Mouse (Mus musculus): ENCODE measurements around the gene Dhx58. TPM values are rescaled to one million over a fixed set of nuclear protein-coding genes. Genes with fewer than 3 reads are reported as not detected.

The Dhx58 gene
- polyA plus RNA-seq, 1 experiment from 2014 or later, result 1.3 TPM

DNA sequence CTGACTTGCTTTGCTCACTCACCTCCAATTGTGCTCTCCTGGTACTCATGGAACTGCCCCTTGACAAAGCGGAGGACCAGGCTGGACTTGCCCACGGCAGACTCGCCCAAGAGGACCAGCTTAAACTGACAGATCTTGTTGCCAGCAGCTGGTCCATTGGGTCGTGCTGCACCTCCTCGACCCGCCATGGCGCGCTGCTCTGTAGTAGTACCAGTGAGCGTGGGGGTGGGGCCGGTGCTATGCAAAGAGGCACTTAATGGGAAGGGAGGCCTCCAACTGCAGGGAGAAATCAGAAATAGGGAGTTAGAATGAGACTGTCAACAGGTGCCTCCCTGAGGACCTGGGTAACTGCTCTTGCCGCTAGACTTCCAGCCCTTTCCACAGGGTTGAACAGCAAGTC lies 15.8 kb upstream of the Dhx58 start:
- H3K36me3 ChIP-seq (ENCODE audit: control insufficient read depth, insufficient read depth, low read length), result peaks cover 16% of the 10 kb centered on the region
- no peak overlapping the region for H3K4me3 ChIP-seq (ENCODE audit: low read depth, low read length)
- H3K27ac ChIP-seq (ENCODE audit: low read depth, low read length), result no peak overlapping the region
- no peaks in the 10 kb centered on the region for H3K27me3 ChIP-seq (ENCODE audit: control insufficient read depth, insufficient read depth, low read length)
- WGBS (ENCODE audit: insufficient replicate concordance), result 86% methylated on average over 11 of the region's 11 CpGs
- no peaks in the 10 kb centered on the region for H3K9me3 ChIP-seq (replicated peaks; ENCODE audit: control insufficient read depth, low read length)
- no peak overlapping the region for H3K4me2 ChIP-seq
- H3K9ac ChIP-seq (ENCODE audit: low read depth, low read length), result no peak overlapping the region
- no peak for ATAC-seq (replicated peaks; ENCODE audit: insufficient number of reproducible peaks, low FRiP score, low TSS enrichment)
- peaks cover 37% of the 10 kb centered on the region for H3K4me1 ChIP-seq (ENCODE audit: control insufficient read depth, insufficient read depth, low read length)

DNA sequence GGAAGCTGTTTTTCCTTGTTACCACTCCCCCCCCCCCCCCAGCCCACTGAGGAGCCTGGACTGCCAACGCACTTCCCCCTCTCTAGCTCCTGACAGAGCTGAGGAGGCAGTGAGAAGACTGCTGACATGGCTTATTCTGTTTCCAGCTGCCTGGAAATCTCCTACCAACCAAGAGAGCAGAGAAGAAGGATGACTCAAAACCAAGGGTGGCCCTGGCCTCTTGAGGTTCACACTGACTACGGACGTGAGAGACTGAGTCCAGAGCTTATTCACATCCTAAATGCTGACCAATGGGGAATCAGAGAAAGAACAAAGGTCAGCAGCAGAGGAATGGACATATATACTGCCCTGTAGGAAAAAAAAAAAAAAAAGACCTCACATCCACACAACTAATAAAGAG lies 15.2 kb upstream of the Dhx58 start:
- WGBS (ENCODE audit: insufficient replicate concordance), result 81% methylated on average over 3 of the region's 3 CpGs
- Histone ChIP-seq H3K9me3 (replicated peaks; ENCODE audit: control insufficient read depth, low read length) (no peaks in the 10 kb centered on the region), H3K4me3 (ENCODE audit: low read depth, low read length) (no peak overlapping the region), H3K9ac (ENCODE audit: low read depth, low read length) (no peak overlapping the region), H3K27ac (ENCODE audit: low read depth, low read length) (no peak overlapping the region), H3K4me1 (ENCODE audit: control insufficient read depth, insufficient read depth, low read length) (peaks cover 40% of the 10 kb centered on the region), H3K36me3 (ENCODE audit: control insufficient read depth, insufficient read depth, low read length) (peaks cover 16% of the 10 kb centered on the region), H3K27me3 (ENCODE audit: control insufficient read depth, insufficient read depth, low read length) (no peaks in the 10 kb centered on the region), H3K4me2 (no peak overlapping the region)
- ATAC-seq (replicated peaks; ENCODE audit: insufficient number of reproducible peaks, low FRiP score, low TSS enrichment), result no peak

DNA sequence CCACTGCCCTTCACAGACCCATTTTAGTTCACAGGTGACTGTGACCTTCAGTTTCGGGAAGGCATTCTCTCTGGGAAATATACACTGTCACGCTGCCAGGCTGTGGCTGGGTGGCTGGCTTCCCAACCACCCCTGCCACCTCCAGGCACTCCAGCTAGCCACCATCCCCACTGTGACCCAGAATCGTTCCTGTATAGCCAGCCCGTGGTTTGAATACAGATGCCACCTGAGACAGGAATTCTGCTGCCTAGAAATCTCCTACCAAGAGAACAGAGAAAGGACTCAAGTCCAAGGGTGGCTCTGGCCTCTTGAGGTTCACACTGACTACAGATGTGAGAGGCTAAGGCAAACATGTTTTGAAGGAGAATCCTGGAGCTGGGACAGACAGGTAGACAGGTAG lies 14.8 kb upstream of the Dhx58 start:
- no peak for ATAC-seq (replicated peaks; ENCODE audit: insufficient number of reproducible peaks, low FRiP score, low TSS enrichment)

DNA sequence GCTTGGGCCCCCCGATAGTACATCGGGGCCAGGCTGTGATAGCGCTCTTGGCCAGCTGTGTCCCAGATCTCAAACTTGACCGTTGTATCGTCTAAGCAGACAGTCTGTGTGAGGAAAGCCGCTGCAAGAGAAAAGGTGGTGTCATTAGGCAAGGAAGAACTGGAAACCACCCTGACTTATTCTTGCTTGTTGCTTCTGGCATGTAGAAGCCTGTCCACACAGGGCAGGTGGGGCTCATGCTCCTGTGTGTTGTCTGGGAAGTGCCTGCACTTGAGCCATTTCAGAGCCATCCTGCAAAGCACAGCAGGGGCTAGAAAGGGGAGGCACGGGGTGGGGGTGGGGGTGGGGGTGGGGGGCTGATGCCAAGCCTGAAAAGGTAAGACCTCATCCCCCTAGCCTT lies 14.4 kb upstream of the Dhx58 start:
- Histone ChIP-seq H3K4me3 (ENCODE audit: low read depth, low read length) (no peak overlapping the region), H3K27me3 (ENCODE audit: control insufficient read depth, insufficient read depth, low read length) (no peaks in the 10 kb centered on the region), H3K4me2 (no peak overlapping the region), H3K4me1 (ENCODE audit: control insufficient read depth, insufficient read depth, low read length) (peaks cover 47% of the 10 kb centered on the region), H3K36me3 (ENCODE audit: control insufficient read depth, insufficient read depth, low read length) (peaks cover 16% of the 10 kb centered on the region), H3K9ac (ENCODE audit: low read depth, low read length) (no peak overlapping the region), H3K27ac (ENCODE audit: low read depth, low read length) (no peak overlapping the region), H3K9me3 (replicated peaks; ENCODE audit: control insufficient read depth, low read length) (no peaks in the 10 kb centered on the region)
- 86% methylated on average over 7 of the region's 7 CpGs for WGBS (ENCODE audit: insufficient replicate concordance)
- ATAC-seq (replicated peaks; ENCODE audit: insufficient number of reproducible peaks, low FRiP score, low TSS enrichment), result no peak

More for the DNA sequence above, 14.8 kb upstream of the Dhx58 start:
- no peaks in the 10 kb centered on the region for H3K9me3 ChIP-seq (replicated peaks; ENCODE audit: control insufficient read depth, low read length)
- no peak overlapping the region for H3K4me2 ChIP-seq
- peaks cover 16% of the 10 kb centered on the region for H3K36me3 ChIP-seq (ENCODE audit: control insufficient read depth, insufficient read depth, low read length)
- H3K4me1 ChIP-seq (ENCODE audit: control insufficient read depth, insufficient read depth, low read length), result peaks cover 45% of the 10 kb centered on the region
- H3K27ac ChIP-seq (ENCODE audit: low read depth, low read length), result no peak overlapping the region
- H3K27me3 ChIP-seq (ENCODE audit: control insufficient read depth, insufficient read depth, low read length), result no peaks in the 10 kb centered on the region
- H3K9ac ChIP-seq (ENCODE audit: low read depth, low read length), result no peak overlapping the region
- no peak overlapping the region for H3K4me3 ChIP-seq (ENCODE audit: low read depth, low read length)
- WGBS (ENCODE audit: insufficient replicate concordance), result 90% methylated on average over 4 of the region's 4 CpGs

DNA sequence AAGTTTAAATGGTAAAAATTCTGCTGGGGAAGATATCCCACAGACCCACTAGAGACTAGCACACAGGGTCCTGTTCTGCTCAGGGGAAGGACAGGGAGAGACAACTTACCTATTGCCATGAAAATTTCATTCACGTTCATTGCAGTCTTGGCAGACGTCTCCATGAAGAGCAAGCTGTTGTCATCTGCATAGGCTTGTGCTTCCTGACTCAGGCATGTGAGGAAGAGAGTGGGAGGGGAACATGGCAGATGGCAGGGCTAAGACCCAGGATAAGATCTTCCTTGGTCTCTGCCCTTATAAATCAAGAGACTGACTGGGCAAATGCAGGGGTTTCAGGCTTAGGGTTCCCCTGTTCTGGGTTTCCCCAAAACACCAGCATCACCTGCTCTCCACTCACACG lies 12.6 kb upstream of the Dhx58 start:
- no peaks in the 10 kb centered on the region for H3K9me3 ChIP-seq (replicated peaks; ENCODE audit: control insufficient read depth, low read length)
- H3K4me3 ChIP-seq (ENCODE audit: low read depth, low read length), result no peak overlapping the region
- H3K4me1 ChIP-seq (ENCODE audit: control insufficient read depth, insufficient read depth, low read length), result peaks cover 42% of the 10 kb centered on the region
- no peak overlapping the region for H3K27ac ChIP-seq (ENCODE audit: low read depth, low read length)
- H3K27me3 ChIP-seq (ENCODE audit: control insufficient read depth, insufficient read depth, low read length), result no peaks in the 10 kb centered on the region
- no peak for ATAC-seq (replicated peaks; ENCODE audit: insufficient number of reproducible peaks, low FRiP score, low TSS enrichment)
- H3K9ac ChIP-seq (ENCODE audit: low read depth, low read length), result no peak overlapping the region
- H3K36me3 ChIP-seq (ENCODE audit: control insufficient read depth, insufficient read depth, low read length), result peaks cover 16% of the 10 kb centered on the region
- 85% methylated on average over 3 of the region's 3 CpGs for WGBS (ENCODE audit: insufficient replicate concordance)
- no peak overlapping the region for H3K4me2 ChIP-seq

DNA sequence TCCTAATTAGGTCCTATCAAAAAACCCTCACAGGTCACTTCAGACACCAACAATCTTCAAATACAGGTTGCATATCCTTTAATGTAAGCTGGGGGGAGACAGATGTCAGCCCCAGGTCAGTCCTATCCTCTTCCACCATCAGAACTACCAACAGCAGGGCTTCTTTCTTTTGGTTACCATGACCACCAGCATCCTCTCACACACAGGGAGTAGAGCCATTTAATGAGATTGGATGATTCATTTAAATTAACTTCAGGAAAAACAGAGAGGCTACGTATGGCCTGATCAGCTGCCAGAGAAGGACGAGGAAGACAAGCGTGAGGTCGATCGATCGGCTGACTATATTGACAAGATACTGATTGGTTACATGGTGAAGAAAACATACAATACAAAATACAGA lies 10.9 kb upstream of the Dhx58 start:
- no peak for ATAC-seq (replicated peaks; ENCODE audit: insufficient number of reproducible peaks, low FRiP score, low TSS enrichment)
- H3K4me3 ChIP-seq (ENCODE audit: low read depth, low read length), result no peak overlapping the region
- WGBS (ENCODE audit: insufficient replicate concordance), result 91% methylated on average over 6 of the region's 6 CpGs
- H3K9ac ChIP-seq (ENCODE audit: low read depth, low read length), result no peak overlapping the region
- peaks cover 27% of the 10 kb centered on the region for H3K4me1 ChIP-seq (ENCODE audit: control insufficient read depth, insufficient read depth, low read length)
- H3K9me3 ChIP-seq (replicated peaks; ENCODE audit: control insufficient read depth, low read length), result no peaks in the 10 kb centered on the region
- H3K4me2 ChIP-seq, result no peak overlapping the region
- no peaks in the 10 kb centered on the region for H3K27me3 ChIP-seq (ENCODE audit: control insufficient read depth, insufficient read depth, low read length)
- H3K27ac ChIP-seq (ENCODE audit: low read depth, low read length), result no peak overlapping the region
- peaks cover 16% of the 10 kb centered on the region for H3K36me3 ChIP-seq (ENCODE audit: control insufficient read depth, insufficient read depth, low read length)

DNA sequence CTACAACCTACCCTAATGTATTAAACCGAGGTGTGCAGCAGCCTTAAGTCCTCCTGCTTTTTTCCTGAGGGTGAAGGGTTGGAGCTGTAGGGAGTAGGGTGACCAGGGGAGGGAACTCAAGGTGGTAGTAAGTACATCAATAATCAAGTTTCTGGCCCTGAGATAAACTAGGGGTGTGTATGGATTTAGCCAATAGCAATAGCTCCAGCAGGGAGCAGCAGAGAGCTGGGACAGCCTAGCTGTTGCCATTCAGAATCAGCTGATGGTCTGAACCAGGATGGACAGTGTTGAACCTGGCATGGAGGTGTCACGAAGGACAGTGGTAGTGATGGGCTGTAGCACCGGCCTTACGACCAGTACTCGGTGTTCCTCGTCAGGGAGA lies 10.5 kb upstream of the Dhx58 start:
- ATAC-seq (replicated peaks; ENCODE audit: insufficient number of reproducible peaks, low FRiP score, low TSS enrichment), result no peak; the same call in 1 of the 2 replicates
- Histone ChIP-seq H3K4me3 (ENCODE audit: low read depth, low read length) (peak overlapping the region; percentile 33), H3K27ac (ENCODE audit: low read depth, low read length) (peak overlapping the region; percentile 31), H3K36me3 (ENCODE audit: control insufficient read depth, insufficient read depth, low read length) (peaks cover 16% of the 10 kb centered on the region), H3K27me3 (ENCODE audit: control insufficient read depth, insufficient read depth, low read length) (no peaks in the 10 kb centered on the region), H3K9ac (ENCODE audit: low read depth, low read length) (peak overlapping the region; percentile 61), H3K4me2 (peak overlapping the region; percentile 67), H3K4me1 (ENCODE audit: control insufficient read depth, insufficient read depth, low read length) (peaks cover 23% of the 10 kb centered on the region), H3K9me3 (replicated peaks; ENCODE audit: control insufficient read depth, low read length) (no peaks in the 10 kb centered on the region)
- WGBS (ENCODE audit: insufficient replicate concordance), result 37% methylated on average over 6 of the region's 6 CpGs

DNA sequence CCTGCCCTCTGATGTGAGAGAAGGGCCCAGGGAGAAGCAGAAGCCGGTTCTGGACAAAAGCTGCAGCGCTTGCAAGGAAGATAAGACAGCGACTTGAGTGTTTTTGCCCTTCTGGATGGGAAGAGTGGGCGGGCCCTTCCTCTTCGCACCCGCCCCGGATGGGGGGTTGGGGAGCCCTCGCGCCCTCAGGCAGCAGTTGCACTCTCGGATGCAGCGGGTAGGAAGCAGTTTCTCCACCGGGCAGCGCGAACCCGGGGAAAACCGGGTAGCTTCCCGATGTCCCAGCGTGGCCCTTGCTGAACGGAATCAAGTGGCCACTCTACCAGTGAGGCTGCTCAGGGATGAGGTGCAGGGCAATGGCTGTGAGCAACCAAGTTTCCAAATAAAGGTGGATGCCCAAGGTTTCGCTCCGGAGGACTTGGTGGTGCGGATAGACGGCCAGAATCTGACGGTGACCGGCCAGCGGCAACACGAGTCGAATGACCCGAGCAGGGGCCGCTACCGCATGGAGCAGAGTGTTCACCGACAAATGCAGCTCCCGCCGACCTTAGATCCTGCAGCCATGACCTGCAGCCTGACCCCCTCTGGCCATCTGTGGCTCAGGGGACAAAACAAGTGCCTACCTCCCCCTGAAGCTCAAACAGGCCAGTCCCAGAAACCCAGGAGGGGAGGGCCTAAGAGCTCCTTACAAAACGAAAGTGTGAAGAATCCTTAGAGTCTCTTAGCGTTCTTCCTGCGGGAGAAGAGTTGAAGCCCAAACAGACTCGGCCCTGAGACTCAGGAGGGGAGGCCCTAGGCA lies 9.9 kb upstream of the Dhx58 start, which contains the start of gene Hspb9:
Gene Hspb9, plus strand, starts transcription at position 116 of the 799 bp plus-strand sequence.
- Histone ChIP-seq H3K9me3 (replicated peaks; ENCODE audit: control insufficient read depth, low read length) (no peaks in the 10 kb centered on the region), H3K4me3 (ENCODE audit: low read depth, low read length) (peak within 1 kb of the TSS; percentile 33), H3K4me2 (peak within 1 kb of the TSS; percentile 67), H3K27ac (ENCODE audit: low read depth, low read length) (peak within 1 kb of the TSS; percentile 31), H3K27me3 (ENCODE audit: control insufficient read depth, insufficient read depth, low read length) (no peaks in the 10 kb centered on the region), H3K4me1 (ENCODE audit: control insufficient read depth, insufficient read depth, low read length) (peaks cover 23% of the 10 kb centered on the region), H3K9ac (ENCODE audit: low read depth, low read length) (peak within 1 kb of the TSS; percentile 61), H3K36me3 (ENCODE audit: control insufficient read depth, insufficient read depth, low read length) (peaks cover 18% of the 10 kb centered on the region)
- 3% methylated on average over 38 of the region's 38 CpGs for WGBS (ENCODE audit: insufficient replicate concordance)
- 0 out of 2 replicates have a peak, but pooled peaks have one; percentile 16 for ATAC-seq (replicated peaks; ENCODE audit: insufficient number of reproducible peaks, low FRiP score, low TSS enrichment)

DNA sequence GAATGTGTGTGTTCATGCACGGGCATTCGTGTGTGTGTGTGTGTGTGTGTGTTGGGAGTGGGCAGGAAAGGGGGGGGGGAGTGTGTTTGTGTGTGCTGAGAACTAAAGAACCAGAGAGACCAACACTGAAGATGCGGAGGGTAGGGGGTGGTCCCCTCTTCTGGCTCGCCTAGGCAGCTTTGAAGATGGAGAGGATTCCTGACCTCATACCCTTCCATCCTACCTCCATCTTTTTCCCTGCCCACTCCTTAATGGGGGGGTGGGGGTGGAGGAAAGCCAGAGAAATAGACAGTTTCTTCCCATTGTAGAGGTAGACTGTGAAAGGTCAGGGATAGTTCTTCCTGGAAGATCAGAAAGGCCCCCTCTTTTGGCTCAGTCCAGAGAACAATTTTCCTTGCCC lies 9.1 kb upstream of the Dhx58 start:
- Histone ChIP-seq H3K9ac (ENCODE audit: low read depth, low read length) (no peak overlapping the region), H3K9me3 (replicated peaks; ENCODE audit: control insufficient read depth, low read length) (no peaks in the 10 kb centered on the region), H3K36me3 (ENCODE audit: control insufficient read depth, insufficient read depth, low read length) (peaks cover 19% of the 10 kb centered on the region), H3K4me1 (ENCODE audit: control insufficient read depth, insufficient read depth, low read length) (peaks cover 23% of the 10 kb centered on the region), H3K27ac (ENCODE audit: low read depth, low read length) (peak overlapping the region; percentile 31), H3K27me3 (ENCODE audit: control insufficient read depth, insufficient read depth, low read length) (no peaks in the 10 kb centered on the region), H3K4me2 (peak overlapping the region; percentile 67), H3K4me3 (ENCODE audit: low read depth, low read length) (no peak overlapping the region)
- 61% methylated on average over 4 of the region's 4 CpGs for WGBS (ENCODE audit: insufficient replicate concordance)
- no peak for ATAC-seq (replicated peaks; ENCODE audit: insufficient number of reproducible peaks, low FRiP score, low TSS enrichment)
